Mouse (Mus musculus) forebrain, postnatal 0 days (tissue): ENCODE results near the gene Trpm3. TPM values are rescaled to one million over a fixed set of nuclear protein-coding genes. Genes with fewer than 3 reads are reported as not detected.

Experiments
- ATAC-seq: fragments of 200-750 bp; cut with Nextera tagmentation; 2 replicates; pipeline ENCODE4 v1.8.0; 2017; ENCODE audit warnings: mild to moderate bottlenecking, moderate library complexity
- DNase-seq: peaks from one replicate; pipeline ENCODE4 v3.0.0-alpha.2; 2015
- H3K27ac ChIP-seq: fragments of 300-500 bp; sonication (generic); 2 replicates; pipeline ENCODE4 v1.5.1; 2014; ENCODE audit warnings: low read depth, mild to moderate bottlenecking, antibody characterized with exemption, low read length, moderate library complexity, mixed read lengths
- H3K27me3 ChIP-seq: fragments of 300-500 bp; sonication (generic); 2 replicates; pipeline ENCODE4 v1.6.1; 2014; ENCODE audit warnings: mild to moderate bottlenecking, low read length, mixed read lengths; ENCODE audit not compliant: insufficient read depth
- H3K36me3 ChIP-seq: fragments of 300-500 bp; sonication (generic); 2 replicates; pipeline ENCODE4 v1.6.1; 2014; ENCODE audit warnings: mild to moderate bottlenecking, moderate library complexity; ENCODE audit not compliant: insufficient read depth
- H3K4me1 ChIP-seq: fragments of 300-500 bp; sonication (generic); 2 replicates; pipeline ENCODE4 v1.6.1; 2014; ENCODE audit warnings: antibody characterized with exemption; ENCODE audit not compliant: insufficient read depth
- H3K4me2 ChIP-seq: fragments of 300-500 bp; sonication (generic); 2 replicates; pipeline ENCODE4 v1.6.1; 2014; ENCODE audit warnings: low read depth, mild to moderate bottlenecking, moderate library complexity
- H3K4me3 ChIP-seq: fragments of 300-500 bp; sonication (generic); 2 replicates; pipeline ENCODE4 v1.5.1; 2014; ENCODE audit warnings: low read depth, low read length, mixed read lengths
- H3K9ac ChIP-seq: fragments of 300-500 bp; sonication (generic); 2 replicates; pipeline ENCODE4 v1.6.1; 2014; ENCODE audit warnings: mild to moderate bottlenecking
- H3K9me3 ChIP-seq: fragments of 300-500 bp; sonication (generic); 2 replicates; pipeline ENCODE4 v1.6.1; 2016; ENCODE audit warnings: low read length
- CTCF ChIP-seq: sonication (generic); IDR thresholded peaks from 2 replicates; pipeline ENCODE4 v1.5.1; 2016; ENCODE audit warnings: antibody characterized with exemption, control low read depth, low read depth
- WGBS: fragments of 180-500 bp; shearing (Covaris S2); extraction: QIAGEN DNeasy Blood & Tissue Kit; methylation state at CpG from one replicate; pipeline ENCODE4 v1.1.7; 2014; 5-methylcytosine and 5-hydroxymethylcytosine counted together
- polyA plus RNA-seq: library from polyadenylated mRNA; unstranded; fragments of >200 nt; fragmentation: Nextera tagmentation; extraction: Ambion mirVana; gene quantifications from 2 replicates; pipeline ENCODE4 v1.2.1, GENCODE M21; 2015
- total RNA-seq: library from RNA; depleted of rRNA; stranded (reverse); fragments of >200 nt; gene quantifications from 2 replicates; pipeline ENCODE4 v1.2.3, GENCODE M21; 2014

Trpm3 gene
- total and polyA plus RNA-seq, 2 experiments from 2014 or later, result 25.6 to 39.7 TPM

DNA sequence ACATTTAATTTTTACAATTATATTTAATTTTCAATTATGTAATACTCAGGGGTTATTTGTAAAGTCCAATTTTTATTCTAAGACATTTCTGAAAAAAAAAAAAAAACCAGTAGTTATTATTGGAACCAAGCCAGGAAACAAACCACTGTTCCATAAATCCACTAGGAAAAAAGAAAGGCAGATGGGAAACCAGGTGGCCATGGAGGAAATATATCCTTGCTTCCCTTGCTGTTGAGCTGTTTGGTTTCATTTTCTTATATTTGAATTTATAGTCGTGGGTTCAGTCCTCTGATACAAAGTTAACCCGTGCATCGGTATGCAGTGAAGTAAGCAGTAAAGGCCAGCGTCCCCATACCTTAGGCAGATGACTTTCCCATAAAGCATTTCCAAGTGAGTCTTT is 720.8 kb downstream of the Trpm3 start:
- Histone ChIP-seq H3K4me2 (no peak overlapping the region), H3K27ac (no peak overlapping the region), H3K4me1 (no peaks in the 10 kb centered on the region), H3K9ac (no peak overlapping the region), H3K36me3 (no peaks in the 10 kb centered on the region), H3K27me3 (no peaks in the 10 kb centered on the region), H3K4me3 (no peak overlapping the region), H3K9me3 (no peaks in the 10 kb centered on the region)
- WGBS, result 75% methylated on average over 4 of the region's 4 CpGs
- DNase-seq (peak; percentile 47), ATAC-seq (no peak)
- TF ChIP-seq CTCF, result no peak

DNA sequence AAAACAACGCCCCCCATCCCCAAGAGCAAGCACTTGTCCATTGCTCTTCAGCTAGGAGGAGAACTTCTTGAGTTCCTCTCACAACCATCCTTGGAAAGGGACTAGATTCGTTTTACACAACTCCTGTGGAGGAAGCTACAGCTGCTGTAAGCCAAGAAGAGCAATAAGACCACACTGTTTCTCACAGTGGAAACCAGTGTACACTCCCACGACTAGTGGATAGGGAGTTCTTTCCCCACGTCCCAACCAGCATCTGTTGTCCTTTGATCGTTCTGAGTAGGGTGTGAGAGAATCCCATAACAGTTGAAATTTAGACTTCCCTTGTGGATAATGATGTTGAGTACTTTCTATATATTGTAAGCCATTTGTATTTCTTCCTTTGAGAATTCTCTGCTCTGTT is 728.6 kb downstream of the Trpm3 start:
- no peak for TF ChIP-seq CTCF
- Histone ChIP-seq H3K27ac (no peak overlapping the region), H3K27me3 (no peaks in the 10 kb centered on the region), H3K4me2 (no peak overlapping the region), H3K9ac (no peak overlapping the region), H3K36me3 (no peaks in the 10 kb centered on the region), H3K4me1 (no peaks in the 10 kb centered on the region; the same call in 1 of the 2 replicates), H3K9me3 (no peaks in the 10 kb centered on the region), H3K4me3 (no peak overlapping the region)
- no peak for DNase-seq
- WGBS, result 91% methylated on average over 5 of the region's 5 CpGs
- no peak for ATAC-seq

GRCm38 (mm10) chr19:22869853-22870252 is 731.0 kb downstream of the Trpm3 start:
- no peaks in the 10 kb centered on the region for H3K36me3 ChIP-seq
- H3K27me3 ChIP-seq, result no peaks in the 10 kb centered on the region
- H3K9me3 ChIP-seq, result no peaks in the 10 kb centered on the region
- no peaks in the 10 kb centered on the region; the same call in 1 of the 2 replicates for H3K4me1 ChIP-seq
- TF ChIP-seq CTCF, result no peak
- ATAC-seq, result peak; percentile 43; the same call in 1 of the 2 replicates
- no peak overlapping the region; the same call in 1 of the 2 replicates for H3K27ac ChIP-seq
- H3K4me2 ChIP-seq, result no peak overlapping the region
- DNase-seq, result no peak
- WGBS, result 55% methylated on average over 2 of the region's 2 CpGs
- no peak overlapping the region for H3K4me3 ChIP-seq
- H3K9ac ChIP-seq, result no peak overlapping the region

GRCm38 (mm10) chr19:22872456-22872855 is 733.6 kb downstream of the Trpm3 start:
- Histone ChIP-seq H3K9me3 (no peaks in the 10 kb centered on the region), H3K27me3 (no peaks in the 10 kb centered on the region), H3K4me1 (no peaks in the 10 kb centered on the region; the same call in 1 of the 2 replicates), H3K9ac (no peak overlapping the region), H3K4me3 (no peak overlapping the region), H3K27ac (no peak overlapping the region), H3K36me3 (no peaks in the 10 kb centered on the region), H3K4me2 (no peak overlapping the region)
- ATAC-seq (no peak), DNase-seq (no peak)
- WGBS, result 35% methylated on average over 5 of the region's 5 CpGs
- no peak for TF ChIP-seq CTCF

DNA sequence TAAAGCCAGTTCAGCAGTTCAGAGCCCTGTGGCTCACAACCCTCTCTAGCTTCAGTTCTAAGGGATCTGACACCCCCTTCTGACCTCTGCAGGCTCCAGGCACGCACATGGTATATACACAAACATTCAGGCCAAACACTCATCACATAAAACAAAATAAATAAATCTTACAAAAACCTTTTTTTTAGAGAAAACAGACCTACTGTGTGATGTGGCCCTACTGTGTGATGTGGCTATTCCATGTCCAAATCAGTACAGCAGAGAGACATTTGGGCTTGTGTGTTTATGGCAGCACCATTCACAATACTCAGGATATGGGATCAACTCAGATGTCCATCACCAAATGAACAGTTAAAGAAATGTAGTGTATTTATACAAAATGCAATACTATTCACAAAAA is 741.4 kb downstream of the Trpm3 start:
- H3K4me1 ChIP-seq, result 0 out of 2 replicates have a peak, but pooled peaks cover 5% of the 10 kb centered on the region
- no peak for TF ChIP-seq CTCF
- 89% methylated on average over 1 of the region's 1 CpGs for WGBS
- no peak for ATAC-seq
- H3K4me3 ChIP-seq, result no peak overlapping the region
- H3K27me3 ChIP-seq, result no peaks in the 10 kb centered on the region
- H3K4me2 ChIP-seq, result no peak overlapping the region
- H3K9me3 ChIP-seq, result no peaks in the 10 kb centered on the region
- H3K27ac ChIP-seq, result no peak overlapping the region
- no peak for DNase-seq
- no peaks in the 10 kb centered on the region for H3K36me3 ChIP-seq
- H3K9ac ChIP-seq, result no peak overlapping the region

GRCm38 (mm10) chr19:22882670-22883111 is 743.8 kb downstream of the Trpm3 start:
- ATAC-seq, result no peak
- H3K4me1 ChIP-seq, result 0 out of 2 replicates have a peak, but pooled peaks cover 5% of the 10 kb centered on the region
- no peak for TF ChIP-seq CTCF
- no peak overlapping the region for H3K9ac ChIP-seq
- no peaks in the 10 kb centered on the region for H3K36me3 ChIP-seq
- H3K4me2 ChIP-seq, result no peak overlapping the region
- H3K9me3 ChIP-seq, result no peaks in the 10 kb centered on the region
- H3K4me3 ChIP-seq, result no peak overlapping the region
- no peak overlapping the region for H3K27ac ChIP-seq
- peak; percentile 48 for DNase-seq
- H3K27me3 ChIP-seq, result no peaks in the 10 kb centered on the region
- 54% methylated on average over 3 of the region's 3 CpGs for WGBS

- H3K9ac ChIP-seq, result no peak overlapping the region
- no peak overlapping the region for H3K27ac ChIP-seq
- H3K27me3 ChIP-seq, result no peaks in the 10 kb centered on the region
- H3K4me3 ChIP-seq, result no peak overlapping the region
- ATAC-seq, result no peak
- H3K4me1 ChIP-seq, result 0 out of 2 replicates have a peak, but pooled peaks cover 5% of the 10 kb centered on the region
- WGBS, result 84% methylated on average over 7 of the region's 7 CpGs
- H3K36me3 ChIP-seq, result no peaks in the 10 kb centered on the region
- H3K9me3 ChIP-seq, result no peaks in the 10 kb centered on the region
- TF ChIP-seq CTCF, result no peak
- H3K4me2 ChIP-seq, result no peak overlapping the region
- DNase-seq, result no peak
Measured at GRCm38 (mm10) chr19:22883154-22883553, 744.3 kb downstream of the Trpm3 start.
